Mouse (Mus musculus) embryonic fibroblast, embryonic 13.5 days (primary cell): ENCODE data around the gene Fam49a.

Experiments
- CTCF ChIP-seq: IDR thresholded peaks from 2 replicates; pipeline ENCODE4 v1.5.1; 2011; ENCODE audit warnings: mild to moderate bottlenecking, control low read depth, low read length, moderate library complexity, borderline replicate concordance; ENCODE audit not compliant: insufficient read depth
- POLR2A ChIP-seq: IDR thresholded peaks from 2 replicates; pipeline ENCODE4 v1.6.1; 2011; ENCODE audit warnings: low read depth, mild to moderate bottlenecking, control low read depth, low read length, moderate library complexity

DNA sequence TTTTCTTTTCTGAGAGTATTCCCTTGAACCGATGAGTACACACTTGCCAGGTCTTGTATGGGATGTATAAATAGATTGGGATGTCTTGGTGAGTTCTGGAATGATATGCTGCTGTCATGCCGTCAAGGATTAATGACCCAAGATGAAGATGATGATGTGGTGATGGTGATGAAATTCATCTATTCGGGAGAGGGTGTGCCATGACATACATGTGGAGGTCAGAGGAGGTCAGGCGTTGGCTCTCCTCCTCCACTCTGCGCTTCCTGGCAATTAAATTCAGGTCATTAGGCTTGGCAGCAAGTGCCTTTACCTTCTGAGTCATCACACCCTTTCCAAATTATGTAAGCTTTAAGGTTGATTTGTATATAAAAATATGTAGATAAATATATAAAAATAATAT is 95.0 kb downstream of the Fam49a start:
- TF ChIP-seq POLR2A (no peak), CTCF (no peak)
